Mouse (Mus musculus): ENCODE data around the gene Stx11. TPM values are rescaled to one million over a fixed set of nuclear protein-coding genes. Genes with fewer than 3 reads are reported as not detected.
"Not testable (repeated sequence)": the region's sequence is repeated elsewhere in the genome, so short reads cannot be mapped to it uniquely, and the experiment has no call there.

The Stx11 gene
- total and polyA plus RNA-seq, 3 experiments = 13.3 to 40.0 (median 28.4) TPM

- peaks cover 41% of the 10 kb centered on the region for H3K4me1 ChIP-seq (ENCODE audit: insufficient read depth, low read depth, low read length)
Observed at GRCm38 (mm10) chr10:12963362-12964147, 543 bp downstream of the Stx11 start.

GRCm38 (mm10) chr10:12962238-12962637, 1.9 kb downstream of the Stx11 start:
- H3K27me3 ChIP-seq (ENCODE audit: insufficient read depth, low read length) = no peaks in the 10 kb centered on the region
- peaks cover 31% of the 10 kb centered on the region for H3K36me3 ChIP-seq (replicated peaks)
- ATAC-seq (ENCODE audit: extremely low read depth, insufficient number of reproducible peaks, low FRiP score, poor library complexity, severe bottlenecking) (peak; percentile 29; the same call in 1 of the 2 replicates), DNase-seq (ENCODE audit: low spot score) (peak; percentile 22)
- peaks cover 53% of the 10 kb centered on the region for H3K4me1 ChIP-seq (ENCODE audit: insufficient read depth, low read depth, low read length)
- H3K4me3 ChIP-seq (ENCODE audit: low read depth, low read length) = no peak overlapping the region; the same call in 1 of the 2 replicates
- TF ChIP-seq POLR2AphosphoS5 (IDR thresholded peaks at IDR 0.05; ENCODE audit: insufficient replicate concordance, low read depth, low read length) (no peak), TAL1 (conservative IDR thresholded peaks at IDR 0.05; ENCODE audit: low read depth, low read length) (peak; percentile 33; the same call in 1 of the 2 replicates)
- peaks cover 4% of the 10 kb centered on the region; the same call in 1 of the 2 replicates for H3K9me3 ChIP-seq (replicated peaks)

More at GRCm38 (mm10) chr10:12963362-12964147, 543 bp downstream of the Stx11 start:
- H3K9me3 ChIP-seq (replicated peaks) = peaks cover 4% of the 10 kb centered on the region; the same call in 1 of the 2 replicates
- H3K36me3 ChIP-seq (replicated peaks) = peaks cover 26% of the 10 kb centered on the region
- DNase-seq (ENCODE audit: low spot score) = no peak
- H3K4me3 ChIP-seq (ENCODE audit: low read depth, low read length) = peak overlapping the region; percentile 93
- peaks cover under 1% of the 10 kb centered on the region; the same call in 1 of the 2 replicates for H3K27me3 ChIP-seq (ENCODE audit: insufficient read depth, low read length)
- TF ChIP-seq GATA1 (IDR thresholded peaks at IDR 0.05; ENCODE audit: borderline replicate concordance, low read length) = no peak
- no peak for TF ChIP-seq POLR2AphosphoS5 (IDR thresholded peaks at IDR 0.05; ENCODE audit: insufficient replicate concordance, low read depth, low read length)
- no peak for TF ChIP-seq GATA2 (IDR thresholded peaks at IDR 0.05; ENCODE audit: borderline replicate concordance, low read depth, low read length)
- TF ChIP-seq CTCF (IDR thresholded peaks at IDR 0.05; ENCODE audit: low read depth, low read length) = no peak
- TF ChIP-seq TAL1 (conservative IDR thresholded peaks at IDR 0.05; ENCODE audit: low read depth, low read length) = no peak
- peak; percentile 47; the same call in 1 of the 2 replicates for ATAC-seq (ENCODE audit: extremely low read depth, insufficient number of reproducible peaks, low FRiP score, poor library complexity, severe bottlenecking)

- peaks cover 31% of the 10 kb centered on the region for H3K36me3 ChIP-seq (replicated peaks)
- DNase-seq (ENCODE audit: low spot score) (no peak), ATAC-seq (ENCODE audit: extremely low read depth, insufficient number of reproducible peaks, low FRiP score, poor library complexity, severe bottlenecking) (no peak)
- peak overlapping the region; percentile 53; the same call in 1 of the 2 replicates for H3K4me3 ChIP-seq (ENCODE audit: low read depth, low read length)
- H3K27me3 ChIP-seq (ENCODE audit: insufficient read depth, low read length) = no peaks in the 10 kb centered on the region
- H3K9me3 ChIP-seq (replicated peaks) = peaks cover 4% of the 10 kb centered on the region; the same call in 1 of the 2 replicates
- H3K4me1 ChIP-seq (ENCODE audit: insufficient read depth, low read depth, low read length) = peaks cover 60% of the 10 kb centered on the region
- TF ChIP-seq GATA1 (IDR thresholded peaks at IDR 0.05; ENCODE audit: borderline replicate concordance, low read length) (no peak), TAL1 (conservative IDR thresholded peaks at IDR 0.05; ENCODE audit: low read depth, low read length) (no peak), GATA2 (IDR thresholded peaks at IDR 0.05; ENCODE audit: borderline replicate concordance, low read depth, low read length) (no peak), CTCF (IDR thresholded peaks at IDR 0.05; ENCODE audit: low read depth, low read length) (no peak), POLR2AphosphoS5 (IDR thresholded peaks at IDR 0.05; ENCODE audit: insufficient replicate concordance, low read depth, low read length) (no peak)
Observed at GRCm38 (mm10) chr10:12961546-12961945, 2.6 kb downstream of the Stx11 start.

- Histone ChIP-seq H3K4me3 (ENCODE audit: low read depth, low read length) (no peak overlapping the region), H3K9me3 (replicated peaks) (peaks cover 4% of the 10 kb centered on the region; the same call in 1 of the 2 replicates), H3K36me3 (replicated peaks) (peaks cover 35% of the 10 kb centered on the region), H3K4me1 (ENCODE audit: insufficient read depth, low read depth, low read length) (peaks cover 63% of the 10 kb centered on the region), H3K27me3 (ENCODE audit: insufficient read depth, low read length) (no peaks in the 10 kb centered on the region)
- no peak for ATAC-seq (ENCODE audit: extremely low read depth, insufficient number of reproducible peaks, low FRiP score, poor library complexity, severe bottlenecking)
- DNase-seq (ENCODE audit: low spot score) = no peak
- TF ChIP-seq GATA2 (IDR thresholded peaks at IDR 0.05; ENCODE audit: borderline replicate concordance, low read depth, low read length) (no peak), CTCF (IDR thresholded peaks at IDR 0.05; ENCODE audit: low read depth, low read length) (no peak), POLR2AphosphoS5 (IDR thresholded peaks at IDR 0.05; ENCODE audit: insufficient replicate concordance, low read depth, low read length) (no peak), GATA1 (IDR thresholded peaks at IDR 0.05; ENCODE audit: borderline replicate concordance, low read length) (no peak), TAL1 (conservative IDR thresholded peaks at IDR 0.05; ENCODE audit: low read depth, low read length) (no peak)
Observed at GRCm38 (mm10) chr10:12957271-12957670, 6.8 kb downstream of the Stx11 start.

- ATAC-seq (ENCODE audit: extremely low read depth, insufficient number of reproducible peaks, low FRiP score, poor library complexity, severe bottlenecking) = no peak
- peaks cover 25% of the 10 kb centered on the region for H3K36me3 ChIP-seq (replicated peaks)
Observed at GRCm38 (mm10) chr10:12955831-12956230, 8.3 kb downstream of the Stx11 start.

GRCm38 (mm10) chr10:12951358-12951757, 12.7 kb downstream of the Stx11 start:
- ATAC-seq (ENCODE audit: extremely low read depth, insufficient number of reproducible peaks, low FRiP score, poor library complexity, severe bottlenecking) = peak; percentile 92
- DNase-seq (ENCODE audit: low spot score); H3K9me3 ChIP-seq (replicated peaks); H3K27me3 ChIP-seq (ENCODE audit: insufficient read depth, low read length): not testable (repeated sequence)
- Histone ChIP-seq H3K4me1 (ENCODE audit: insufficient read depth, low read depth, low read length) (peaks cover 61% of the 10 kb centered on the region), H3K36me3 (replicated peaks) (peaks cover 33% of the 10 kb centered on the region), H3K4me3 (ENCODE audit: low read depth, low read length) (peak overlapping the region; percentile 45; the same call in 1 of the 2 replicates)
- peak; percentile 64 for TF ChIP-seq TAL1 (conservative IDR thresholded peaks at IDR 0.05; ENCODE audit: low read depth, low read length)

More at GRCm38 (mm10) chr10:12955831-12956230, 8.3 kb downstream of the Stx11 start:
- Histone ChIP-seq H3K27me3 (ENCODE audit: insufficient read depth, low read length) (no peaks in the 10 kb centered on the region), H3K4me1 (ENCODE audit: insufficient read depth, low read depth, low read length) (peaks cover 56% of the 10 kb centered on the region), H3K9me3 (replicated peaks) (peaks cover 4% of the 10 kb centered on the region; the same call in 1 of the 2 replicates), H3K4me3 (ENCODE audit: low read depth, low read length) (no peak overlapping the region)
- TF ChIP-seq TAL1 (conservative IDR thresholded peaks at IDR 0.05; ENCODE audit: low read depth, low read length) = no peak
- no peak for TF ChIP-seq GATA1 (IDR thresholded peaks at IDR 0.05; ENCODE audit: borderline replicate concordance, low read length)
- TF ChIP-seq GATA2 (IDR thresholded peaks at IDR 0.05; ENCODE audit: borderline replicate concordance, low read depth, low read length) = no peak
- no peak for TF ChIP-seq CTCF (IDR thresholded peaks at IDR 0.05; ENCODE audit: low read depth, low read length)
- no peak for DNase-seq (ENCODE audit: low spot score)

All from G1E (cell line).